Mouse (Mus musculus) hindbrain, embryonic 13.5 days (tissue): ENCODE data around the gene Nelfb. TPM values are rescaled to one million over a fixed set of nuclear protein-coding genes. Genes with fewer than 3 reads are reported as not detected.

Experiments used
- ATAC-seq: fragments of 200-750 bp; cut with Nextera tagmentation; 2 replicates; pipeline ENCODE4 v1.8.0; 2017; ENCODE audit warnings: moderate TSS enrichment; ENCODE audit not compliant: low FRiP score
- H3K27ac ChIP-seq: fragments of 300-500 bp; sonication (generic); 2 replicates; pipeline ENCODE4 v1.5.1; 2015; ENCODE audit warnings: inconsistent platforms, mild to moderate bottlenecking, moderate library complexity
- H3K27me3 ChIP-seq: fragments of 300-500 bp; sonication (generic); 2 replicates; pipeline ENCODE4 v1.6.1; 2015; ENCODE audit warnings: mild to moderate bottlenecking, inconsistent platforms
- H3K36me3 ChIP-seq: fragments of 300-500 bp; sonication (generic); 2 replicates; pipeline ENCODE4 v1.6.1; 2015; ENCODE audit warnings: mild to moderate bottlenecking, inconsistent platforms
- H3K4me1 ChIP-seq: fragments of 300-500 bp; sonication (generic); replicated peaks from 2 replicates; pipeline ENCODE4 v1.6.1; 2015; ENCODE audit warnings: inconsistent platforms
- H3K4me2 ChIP-seq: fragments of 300-500 bp; sonication (generic); 2 replicates; pipeline ENCODE4 v1.6.1; 2015; ENCODE audit warnings: inconsistent platforms, mild to moderate bottlenecking, moderate library complexity
- H3K4me3 ChIP-seq: fragments of 300-500 bp; sonication (generic); 2 replicates; pipeline ENCODE4 v1.5.1; 2015; ENCODE audit warnings: mild to moderate bottlenecking, inconsistent platforms
- H3K9ac ChIP-seq: fragments of 300-500 bp; sonication (generic); 2 replicates; pipeline ENCODE4 v1.6.1; 2015; ENCODE audit warnings: mild to moderate bottlenecking, inconsistent platforms
- H3K9me3 ChIP-seq: fragments of 300-500 bp; sonication (generic); 2 replicates; pipeline ENCODE4 v1.6.1; 2016; ENCODE audit warnings: inconsistent platforms
- WGBS: fragments of 180-500 bp; shearing (Covaris S2); methylation state at CpG from one replicate; pipeline ENCODE4 v1.1.7; 2015; 5-methylcytosine and 5-hydroxymethylcytosine counted together
- polyA plus RNA-seq: library from polyadenylated mRNA; unstranded; fragments of >200 nt; fragmentation: Nextera tagmentation; extraction: Ambion mirVana; gene quantifications from 2 replicates; pipeline ENCODE4 v1.2.1, GENCODE M21; 2015

The Nelfb gene
- polyA plus RNA-seq, 1 experiment from 2014 or later = 98.3 TPM

DNA sequence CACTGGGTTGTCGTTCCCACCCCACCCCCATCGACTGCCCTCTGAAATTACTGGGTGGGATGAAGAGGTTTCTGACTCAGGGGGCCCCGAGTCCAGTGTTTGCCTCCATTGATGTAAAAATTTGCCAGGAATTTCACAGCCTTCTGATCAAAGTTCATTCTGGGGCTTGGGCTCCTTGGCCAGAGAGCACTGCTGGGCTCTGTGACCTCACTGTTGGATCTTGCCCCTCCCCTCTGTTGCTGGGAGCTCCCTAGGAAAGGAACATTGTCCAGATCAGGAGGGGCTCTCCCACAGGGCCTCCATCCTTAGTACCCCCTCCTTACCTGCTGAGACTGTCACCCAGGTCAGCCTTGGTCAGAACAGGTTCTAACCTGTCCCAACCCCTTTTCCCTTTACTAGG, 3.2 kb upstream of the Nelfb start, which contains the start of gene Stpg3:
TSS of gene Stpg3 (minus strand) at position 194 of the 400 bp plus-strand sequence.
- H3K27me3 ChIP-seq = peaks cover 20% of the 10 kb centered on the region; the same call in 1 of the 2 replicates
- WGBS = 72% methylated on average over 3 of the region's 3 CpGs
- peaks cover 19% of the 10 kb centered on the region for H3K4me1 ChIP-seq
- H3K4me2 ChIP-seq = no peak within 1 kb of the TSS
- no peak within 1 kb of the TSS for H3K27ac ChIP-seq
- ATAC-seq = no peak
- no peaks in the 10 kb centered on the region for H3K9me3 ChIP-seq
- no peak within 1 kb of the TSS for H3K9ac ChIP-seq
- H3K36me3 ChIP-seq = no peaks in the 10 kb centered on the region
- H3K4me3 ChIP-seq = no peak within 1 kb of the TSS

- Histone ChIP-seq H3K4me2 (no peak overlapping the region), H3K9ac (no peak overlapping the region), H3K4me3 (no peak overlapping the region), H3K9me3 (no peaks in the 10 kb centered on the region), H3K4me1 (peaks cover 28% of the 10 kb centered on the region), H3K27me3 (peaks cover 20% of the 10 kb centered on the region; the same call in 1 of the 2 replicates), H3K27ac (no peak overlapping the region), H3K36me3 (peaks cover 3% of the 10 kb centered on the region; the same call in 1 of the 2 replicates)
- ATAC-seq = no peak
- 75% methylated on average over 23 of the region's 23 CpGs for WGBS
Observed at GRCm38 (mm10) chr2:25213266-25213865, 2.1 kb upstream of the Nelfb start.

- H3K9ac ChIP-seq = peak overlapping the region; percentile 91
- no peaks in the 10 kb centered on the region for H3K9me3 ChIP-seq
- peak overlapping the region; percentile 82 for H3K4me2 ChIP-seq
- ATAC-seq = peak; percentile 41
- WGBS = under 1% methylated on average over 24 of the region's 24 CpGs
- H3K36me3 ChIP-seq = peaks cover 27% of the 10 kb centered on the region
- H3K4me3 ChIP-seq = peak overlapping the region; percentile 90
- peaks cover 42% of the 10 kb centered on the region for H3K4me1 ChIP-seq
- peak overlapping the region; percentile 94 for H3K27ac ChIP-seq
- H3K27me3 ChIP-seq = peaks cover 20% of the 10 kb centered on the region; the same call in 1 of the 2 replicates
Observed at GRCm38 (mm10) chr2:25210686-25211085, 603 bp downstream of the Nelfb start.

DNA sequence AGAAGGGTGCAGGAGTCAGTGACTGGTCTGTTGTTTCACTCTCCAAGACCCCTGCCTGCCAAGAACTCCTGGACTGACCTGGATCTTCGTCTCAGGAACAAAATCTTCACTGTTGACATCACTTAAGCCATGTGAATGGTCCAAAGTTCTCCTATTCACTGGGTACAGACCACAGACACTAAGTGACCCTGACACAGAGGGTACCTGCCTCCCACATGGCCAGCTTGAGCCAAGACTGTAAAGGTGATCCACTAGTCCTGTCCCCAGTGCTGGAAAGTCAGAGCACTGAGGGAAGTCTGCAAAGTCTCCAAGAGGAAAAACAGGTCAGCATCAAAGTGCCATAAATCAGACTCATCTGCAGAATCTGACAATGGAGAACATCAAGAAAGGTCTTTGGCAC, 3.7 kb downstream of the Nelfb start:
- Histone ChIP-seq H3K4me3 (no peak overlapping the region), H3K9ac (no peak overlapping the region; the same call in 1 of the 2 replicates), H3K4me1 (peaks cover 42% of the 10 kb centered on the region), H3K9me3 (no peaks in the 10 kb centered on the region), H3K27me3 (no peaks in the 10 kb centered on the region), H3K27ac (no peak overlapping the region), H3K36me3 (peaks cover 58% of the 10 kb centered on the region), H3K4me2 (no peak overlapping the region)
- ATAC-seq = no peak
- WGBS = 92% methylated on average over 1 of the region's 1 CpGs

DNA sequence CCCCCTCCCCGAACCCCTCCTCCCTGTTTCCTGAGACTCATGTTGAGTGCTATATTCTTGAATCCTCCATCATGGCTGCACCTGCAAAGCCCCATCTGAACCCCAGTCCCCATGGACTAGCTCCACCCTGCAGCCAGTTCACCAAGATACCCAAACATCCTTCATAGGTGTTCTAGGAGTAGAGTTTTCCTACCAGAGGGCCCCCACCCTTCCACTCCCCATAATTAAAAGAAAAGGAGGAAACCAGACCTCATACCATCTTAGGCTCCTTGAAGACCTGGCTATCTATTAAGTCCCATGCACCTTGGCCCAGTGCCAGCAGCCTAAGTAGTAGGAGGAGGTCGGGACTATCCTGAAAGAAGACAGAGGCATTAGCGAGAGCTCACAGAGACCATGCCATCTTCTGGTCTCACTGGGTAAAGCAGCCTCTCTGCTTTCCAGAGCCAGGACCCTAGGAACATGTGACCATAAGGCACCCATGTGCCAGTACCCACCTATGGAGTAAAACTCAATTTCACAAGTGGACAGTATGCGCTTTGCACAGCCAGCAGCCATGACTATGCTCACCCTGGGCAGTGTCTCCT, 7.6 kb downstream of the Nelfb start:
- no peak for ATAC-seq
- peaks cover 18% of the 10 kb centered on the region for H3K4me1 ChIP-seq
- H3K27ac ChIP-seq = no peak overlapping the region
- 71% methylated on average over 4 of the region's 4 CpGs for WGBS
- no peaks in the 10 kb centered on the region for H3K9me3 ChIP-seq
- peaks cover 94% of the 10 kb centered on the region for H3K36me3 ChIP-seq
- H3K9ac ChIP-seq = no peak overlapping the region
- H3K4me2 ChIP-seq = no peak overlapping the region
- H3K4me3 ChIP-seq = no peak overlapping the region
- H3K27me3 ChIP-seq = no peaks in the 10 kb centered on the region

- no peak overlapping the region for H3K4me3 ChIP-seq
- H3K27me3 ChIP-seq = peaks cover 23% of the 10 kb centered on the region
- 96% methylated on average over 2 of the region's 2 CpGs for WGBS
- H3K9ac ChIP-seq = no peak overlapping the region
- H3K27ac ChIP-seq = no peak overlapping the region
- ATAC-seq = no peak
- peaks cover 78% of the 10 kb centered on the region for H3K36me3 ChIP-seq
- H3K4me2 ChIP-seq = no peak overlapping the region
- peaks cover 5% of the 10 kb centered on the region for H3K4me1 ChIP-seq
- no peaks in the 10 kb centered on the region for H3K9me3 ChIP-seq
Observed at GRCm38 (mm10) chr2:25200631-25201030, 10.7 kb downstream of the Nelfb start.

GRCm38 (mm10) chr2:25197946-25198345, 13.3 kb downstream of the Nelfb start:
- peaks cover 42% of the 10 kb centered on the region for H3K27me3 ChIP-seq
- no peak overlapping the region for H3K9ac ChIP-seq
- no peak overlapping the region for H3K4me2 ChIP-seq
- peaks cover 12% of the 10 kb centered on the region for H3K4me1 ChIP-seq
- H3K27ac ChIP-seq = no peak overlapping the region
- no peak for ATAC-seq
- no peaks in the 10 kb centered on the region for H3K9me3 ChIP-seq
- H3K36me3 ChIP-seq = peaks cover 51% of the 10 kb centered on the region
- no peak overlapping the region for H3K4me3 ChIP-seq

DNA sequence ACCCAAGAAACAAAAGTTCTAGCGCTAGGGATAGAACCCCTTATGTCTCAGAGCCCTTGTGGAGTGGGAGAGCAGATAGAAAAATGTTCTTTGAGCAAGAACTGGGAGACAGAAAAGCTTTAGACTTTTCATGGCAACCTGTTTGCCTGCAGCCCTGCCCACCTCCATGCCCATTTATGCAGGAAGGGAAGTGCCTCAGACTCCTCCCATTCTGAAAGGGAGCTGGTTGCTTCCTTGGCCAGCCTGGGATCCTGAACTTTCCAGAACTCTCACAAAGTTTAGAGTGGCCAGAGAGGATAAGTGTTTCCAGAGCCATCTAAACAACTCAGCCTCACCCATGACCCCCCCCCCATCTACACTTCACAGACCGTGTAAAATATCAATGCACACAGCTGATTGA, 14.1 kb downstream of the Nelfb start:
- Histone ChIP-seq H3K36me3 (peaks cover 44% of the 10 kb centered on the region), H3K4me3 (no peak overlapping the region), H3K4me2 (no peak overlapping the region), H3K27ac (no peak overlapping the region), H3K4me1 (peaks cover 12% of the 10 kb centered on the region), H3K9ac (no peak overlapping the region), H3K9me3 (no peaks in the 10 kb centered on the region), H3K27me3 (peaks cover 42% of the 10 kb centered on the region)
- ATAC-seq = no peak
- WGBS = 25% methylated on average over 2 of the region's 2 CpGs

GRCm38 (mm10) chr2:25196172-25196954, 14.9 kb downstream of the Nelfb start, which contains the start of gene Tor4a:
Gene Tor4a (minus strand): TSS chr2:25196886.
- peak within 1 kb of the TSS; percentile 32 for H3K4me2 ChIP-seq
- no peak within 1 kb of the TSS for H3K4me3 ChIP-seq

GRCm38 (mm10) chr2:25195211-25196156, 15.8 kb downstream of the Nelfb start:
- ATAC-seq = no peak
- 0 out of 2 replicates have a peak overlapping the region, but pooled peaks have one; percentile 13 for H3K9ac ChIP-seq
- H3K36me3 ChIP-seq = peaks cover 27% of the 10 kb centered on the region
- peaks cover 42% of the 10 kb centered on the region for H3K27me3 ChIP-seq
- 21% methylated on average over 55 of the region's 55 CpGs for WGBS
- no peak overlapping the region for H3K4me3 ChIP-seq
- H3K27ac ChIP-seq = no peak overlapping the region
- peaks cover 12% of the 10 kb centered on the region for H3K4me1 ChIP-seq
- H3K4me2 ChIP-seq = peak overlapping the region; percentile 32
- H3K9me3 ChIP-seq = no peaks in the 10 kb centered on the region

More at GRCm38 (mm10) chr2:25196172-25196954, 14.9 kb downstream of the Nelfb start, which contains the start of gene Tor4a:
- ATAC-seq = no peak
- Histone ChIP-seq H3K36me3 (peaks cover 36% of the 10 kb centered on the region), H3K9me3 (no peaks in the 10 kb centered on the region), H3K4me1 (peaks cover 12% of the 10 kb centered on the region), H3K9ac (no peak within 1 kb of the TSS), H3K27me3 (peaks cover 42% of the 10 kb centered on the region), H3K27ac (no peak within 1 kb of the TSS)
- WGBS = 18% methylated on average over 8 of the region's 8 CpGs

GRCm38 (mm10) chr2:25194486-25195171, 16.7 kb downstream of the Nelfb start:
- Histone ChIP-seq H3K4me2 (no peak overlapping the region), H3K4me3 (no peak overlapping the region), H3K9me3 (no peaks in the 10 kb centered on the region), H3K27me3 (peaks cover 42% of the 10 kb centered on the region), H3K9ac (no peak overlapping the region), H3K27ac (no peak overlapping the region), H3K4me1 (peaks cover 12% of the 10 kb centered on the region), H3K36me3 (peaks cover 18% of the 10 kb centered on the region)
- no peak for ATAC-seq
- WGBS = 88% methylated on average over 17 of the region's 17 CpGs
